Comparison of ENCODE assay signal across 17 mouse cellular contexts in genomic region chr1:178365171-178365570, GRCm38 (mm10). TPM values are rescaled to one million over a fixed set of nuclear protein-coding genes. Genes with fewer than 3 reads are reported as not detected.
DNase-seq lines count a peak whose midpoint lies in the region; TF ChIP-seq lines count a peak whose summit lies in the region.
"Had no signal": no experiment of that assay in that cellular context is flagged by ENCODE, and none has a peak within 500 bp of the region (broad histone marks: within the 10 kb centered on the region; RNA-seq: fewer than 3 reads in every experiment).

No protein-coding gene starts in this region.

- no peak for TF ChIP-seq CTCF in testis, adult 2 months (IDR thresholded peaks at IDR 0.05; ENCODE audit: control insufficient read depth, insufficient read depth, insufficient replicate concordance, low read depth, low read length)

- H3K27me3 ChIP-seq in testis, adult 2 months (ENCODE audit: control insufficient read depth, insufficient read depth, low read length), result no peaks in the 10 kb centered on the region
- H3K27me3 ChIP-seq: embryonic facial prominence, embryonic 12.5 days; forebrain, embryonic 13.5 days; Patski had no signal

- DNase-seq in testis, postnatal 10 days (ENCODE audit: low spot score), result no peak
- DNase-seq in R1 (ENCODE audit: low read depth, low spot score), result peak; percentile 71
- DNase-seq in cerebellum, adult 11 months, result no peak
- DNase-seq in cerebellum, postnatal 25 days, result no peak
- DNase-seq: adrenal gland, adult 8-10 months; adrenal gland, postnatal 14 days; adrenal gland, postnatal 36 days; cerebellum, adult 18-20 months; cerebellum, adult 8-10 months; cerebellum, adult 9-11 months; cerebellum, postnatal 14 days had no signal

- peaks cover 5% of the 10 kb centered on the region for H3K4me1 ChIP-seq in testis, adult 2 months (ENCODE audit: control insufficient read depth, insufficient read depth, low read length)

- H3K4me3 ChIP-seq in testis, adult 2 months (ENCODE audit: control insufficient read depth, low read depth, low read length), result no peak overlapping the region
- H3K4me3 ChIP-seq: embryonic facial prominence, embryonic 10.5 days; embryonic facial prominence, embryonic 12.5 days; forebrain, embryonic 13.5 days had no signal

- H3K36me3 ChIP-seq in testis, adult 2 months (ENCODE audit: control insufficient read depth, insufficient read depth, low read length), result no peaks in the 10 kb centered on the region
- H3K36me3 ChIP-seq: embryonic facial prominence, embryonic 10.5 days; embryonic facial prominence, embryonic 12.5 days; G1E had no signal

- TF ChIP-seq POLR2A in testis, adult 2 months (IDR thresholded peaks at IDR 0.05; ENCODE audit: control insufficient read depth, low read depth, low read length), result no peak

- peak overlapping the region; percentile 29 for H3K27ac ChIP-seq in testis, adult 2 months (ENCODE audit: control insufficient read depth, insufficient read depth, low read depth, low read length)
- H3K27ac ChIP-seq: embryonic facial prominence, embryonic 10.5 days; embryonic facial prominence, embryonic 12.5 days; forebrain, embryonic 13.5 days had no signal

RNA-seq across cellular contexts. Expression of gene Hnrnpu, which starts 27.6 kb away (rescaled TPM):
- polyA plus RNA-seq in testis, adult 2 months (2012; rRNA removed), result 137 and 147 TPM in 2 replicates

RNA-seq across cellular contexts. Expression of gene Efcab2, which starts 40.7 kb away (rescaled TPM):
- 10.1 and 15.2 TPM in 2 replicates for polyA plus RNA-seq in testis, adult 2 months (2012; rRNA removed)

RNA-seq across cellular contexts. Expression of gene Cox20, which starts 46.2 kb away (rescaled TPM):
- 15.3 and 21.8 TPM in 2 replicates for polyA plus RNA-seq in testis, adult 2 months (2012; rRNA removed)
